Mouse (Mus musculus) stomach, postnatal 0 days (tissue): ENCODE data around the gene Mapt. TPM values are rescaled to one million over a fixed set of nuclear protein-coding genes. Genes with fewer than 3 reads are reported as not detected.
A peak's percentile ranks its signal among the peaks of the same experiment; 100 is the strongest.

Experiments
- ATAC-seq: fragments of 200-750 bp; cut with Nextera tagmentation; 2 replicates; pipeline ENCODE4 v1.8.0; 2017; ENCODE audit not compliant: low FRiP score, low TSS enrichment
- DNase-seq: peaks from one replicate; pipeline ENCODE4 v3.0.0-alpha.2; 2016; ENCODE audit warnings: low spot score
- H3K27ac ChIP-seq: fragments of 300-500 bp; sonication (generic); replicated peaks from 2 replicates; pipeline ENCODE4 v1.5.1; 2014; ENCODE audit warnings: mild to moderate bottlenecking, control low read depth
- H3K27me3 ChIP-seq: fragments of 300-500 bp; sonication (generic); 2 replicates; pipeline ENCODE4 v1.6.1; 2014; ENCODE audit warnings: low read length; ENCODE audit not compliant: control insufficient read depth, insufficient read depth
- H3K36me3 ChIP-seq: fragments of 300-500 bp; sonication (generic); 2 replicates; pipeline ENCODE4 v1.6.1; 2014; ENCODE audit warnings: low read length, mixed read lengths; ENCODE audit not compliant: control insufficient read depth, insufficient read depth
- H3K4me1 ChIP-seq: fragments of 300-500 bp; sonication (generic); replicated peaks from 2 replicates; pipeline ENCODE4 v1.6.1; 2014; ENCODE audit warnings: antibody characterized with exemption; ENCODE audit not compliant: control insufficient read depth, insufficient read depth
- H3K4me2 ChIP-seq: fragments of 300-500 bp; sonication (generic); replicated peaks from 2 replicates; pipeline ENCODE4 v1.6.1; 2014; ENCODE audit warnings: low read depth, mild to moderate bottlenecking, control low read depth, moderate library complexity
- H3K4me3 ChIP-seq: fragments of 300-500 bp; sonication (generic); 2 replicates; pipeline ENCODE4 v1.5.1; 2014; ENCODE audit warnings: low read depth, low read length, control low read depth
- H3K9ac ChIP-seq: fragments of 300-500 bp; sonication (generic); 2 replicates; pipeline ENCODE4 v1.6.1; 2014; ENCODE audit warnings: mild to moderate bottlenecking, low read length, control low read depth, mixed read lengths
- H3K9me3 ChIP-seq: fragments of 300-500 bp; sonication (generic); 2 replicates; pipeline ENCODE4 v1.6.1; 2016; ENCODE audit warnings: low read length; ENCODE audit not compliant: control insufficient read depth
- CTCF ChIP-seq: IDR thresholded peaks from 2 replicates; pipeline ENCODE4 v1.5.1; 2016; ENCODE audit warnings: antibody characterized with exemption, low read depth, mild to moderate bottlenecking, moderate library complexity
- EP300 ChIP-seq: optimal IDR thresholded peaks from 2 replicates; pipeline ENCODE3; 2016; ENCODE audit warnings: antibody characterized with exemption
- WGBS: fragments of 180-500 bp; shearing (Covaris S2); extraction: QIAGEN DNeasy Blood & Tissue Kit; methylation state at CpG from one replicate; pipeline ENCODE4 v1.1.7; 2014; 5-methylcytosine and 5-hydroxymethylcytosine counted together
- polyA plus RNA-seq: library from polyadenylated mRNA; unstranded; fragments of >200 nt; fragmentation: Nextera tagmentation; extraction: Ambion mirVana; gene quantifications from 2 replicates; pipeline ENCODE4 v1.2.1, GENCODE M21; 2015

Gene Mapt
- polyA plus RNA-seq, 1 experiment from 2014 or later, result 8.2 TPM

GRCm38 (mm10) chr11:104327462-104327861, 96.3 kb downstream of the Mapt start:
- DNase-seq, result no peak

GRCm38 (mm10) chr11:104327946-104328345, 96.8 kb downstream of the Mapt start:
- TF ChIP-seq CTCF (no peak), EP300 (no peak)
- no peaks in the 10 kb centered on the region for H3K27me3 ChIP-seq
- 81% methylated on average over 6 of the region's 6 CpGs for WGBS
- H3K4me1 ChIP-seq, result no peaks in the 10 kb centered on the region
- DNase-seq (no peak), ATAC-seq (no peak)
- H3K4me2 ChIP-seq, result no peak overlapping the region
- no peak overlapping the region for H3K9ac ChIP-seq
- no peaks in the 10 kb centered on the region for H3K36me3 ChIP-seq
- H3K27ac ChIP-seq, result no peak overlapping the region
- no peaks in the 10 kb centered on the region for H3K9me3 ChIP-seq
- no peak overlapping the region for H3K4me3 ChIP-seq

More at GRCm38 (mm10) chr11:104327462-104327861, 96.3 kb downstream of the Mapt start:
- no peak for ATAC-seq
- Histone ChIP-seq H3K27me3 (no peaks in the 10 kb centered on the region), H3K27ac (no peak overlapping the region), H3K36me3 (no peaks in the 10 kb centered on the region), H3K4me1 (no peaks in the 10 kb centered on the region), H3K4me3 (no peak overlapping the region), H3K4me2 (no peak overlapping the region), H3K9me3 (no peaks in the 10 kb centered on the region), H3K9ac (no peak overlapping the region)
- 90% methylated on average over 1 of the region's 1 CpGs for WGBS
- no peak for TF ChIP-seq EP300
- TF ChIP-seq CTCF, result no peak

DNA sequence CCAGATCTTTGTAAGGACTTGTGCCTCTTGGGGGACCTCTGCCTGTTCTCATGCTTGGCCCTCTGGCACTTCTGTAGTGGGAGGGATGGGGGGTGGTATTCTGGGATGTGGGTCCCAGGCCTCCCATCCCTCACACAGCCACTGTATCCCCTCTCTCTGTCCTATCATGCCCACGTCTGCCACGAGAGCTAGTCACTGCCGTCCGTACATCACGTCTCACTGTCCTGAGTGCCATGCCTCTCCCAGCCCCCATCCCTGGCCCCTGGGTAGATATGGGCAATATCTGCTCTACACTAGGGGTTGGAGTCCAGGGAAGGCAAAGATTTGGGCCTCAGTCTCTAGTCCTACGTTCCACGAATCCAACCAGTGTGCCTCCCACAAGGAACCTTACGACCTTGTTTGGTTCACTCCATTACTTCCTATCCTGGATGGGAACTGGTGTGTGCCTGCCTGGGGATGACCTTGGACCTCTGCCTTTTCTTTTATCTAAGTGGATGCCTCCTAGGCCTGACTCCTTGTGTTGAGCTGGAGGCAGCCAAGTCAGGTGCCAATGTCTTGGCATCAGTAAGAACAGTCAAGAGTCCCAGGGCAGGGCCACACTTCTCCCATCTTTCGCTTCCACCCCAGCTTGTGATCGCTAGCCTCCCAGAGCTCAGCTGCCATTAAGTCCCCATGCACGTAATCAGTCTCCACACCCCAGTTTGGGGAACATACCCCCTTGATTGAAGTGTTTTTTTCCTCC, 98.2 kb downstream of the Mapt start:
- Histone ChIP-seq H3K27me3 (no peaks in the 10 kb centered on the region), H3K9ac (no peak overlapping the region), H3K4me3 (no peak overlapping the region), H3K36me3 (peaks cover 4% of the 10 kb centered on the region; the same call in 1 of the 2 replicates), H3K27ac (no peak overlapping the region), H3K9me3 (no peaks in the 10 kb centered on the region), H3K4me1 (no peaks in the 10 kb centered on the region), H3K4me2 (no peak overlapping the region)
- WGBS, result 84% methylated on average over 11 of the region's 11 CpGs
- DNase-seq (no peak), ATAC-seq (no peak)
- TF ChIP-seq EP300 (no peak), CTCF (no peak)

DNA sequence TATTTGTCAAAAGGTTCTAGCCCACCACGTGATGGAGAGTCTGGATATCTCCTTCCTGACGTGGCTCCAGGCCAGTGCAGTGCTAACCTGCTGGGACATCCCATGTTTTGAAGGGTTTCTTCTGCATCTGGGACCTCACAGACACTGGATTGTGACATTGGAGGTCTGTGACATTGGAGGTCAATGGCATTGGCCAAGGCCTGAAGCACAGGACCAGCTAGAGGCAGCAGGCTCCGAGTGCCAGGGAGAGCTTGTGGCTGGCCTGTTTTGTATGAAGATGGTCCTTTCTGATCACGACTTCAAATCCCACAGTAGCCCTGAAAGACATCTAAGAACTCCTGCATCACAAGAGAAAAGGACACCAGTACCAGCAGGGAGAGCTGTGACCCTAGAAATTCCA, 99.0 kb downstream of the Mapt start:
- WGBS, result 82% methylated on average over 4 of the region's 4 CpGs
- Histone ChIP-seq H3K4me3 (no peak overlapping the region), H3K27ac (no peak overlapping the region), H3K9ac (no peak overlapping the region), H3K9me3 (no peaks in the 10 kb centered on the region), H3K4me1 (no peaks in the 10 kb centered on the region), H3K4me2 (no peak overlapping the region), H3K36me3 (peaks cover 11% of the 10 kb centered on the region; the same call in 1 of the 2 replicates), H3K27me3 (no peaks in the 10 kb centered on the region)
- ATAC-seq (no peak), DNase-seq (no peak)
- TF ChIP-seq CTCF (0 out of 2 replicates have a peak, but pooled peaks have one; percentile 15), EP300 (no peak)

GRCm38 (mm10) chr11:104331208-104331607, 100.0 kb downstream of the Mapt start:
- Histone ChIP-seq H3K36me3 (peaks cover 18% of the 10 kb centered on the region), H3K4me1 (no peaks in the 10 kb centered on the region), H3K4me3 (no peak overlapping the region), H3K9me3 (no peaks in the 10 kb centered on the region), H3K9ac (no peak overlapping the region), H3K4me2 (no peak overlapping the region), H3K27ac (no peak overlapping the region), H3K27me3 (no peaks in the 10 kb centered on the region)
- DNase-seq (no peak), ATAC-seq (no peak)
- 83% methylated on average over 3 of the region's 3 CpGs for WGBS
- no peak for TF ChIP-seq EP300
- no peak for TF ChIP-seq CTCF

GRCm38 (mm10) chr11:104332105-104332504, 100.9 kb downstream of the Mapt start:
- H3K27me3 ChIP-seq, result no peaks in the 10 kb centered on the region
- H3K27ac ChIP-seq, result no peak overlapping the region
- 81% methylated on average over 5 of the region's 5 CpGs for WGBS
- no peaks in the 10 kb centered on the region for H3K9me3 ChIP-seq
- ATAC-seq (no peak), DNase-seq (no peak)
- TF ChIP-seq EP300, result no peak
- TF ChIP-seq CTCF, result no peak
- H3K4me2 ChIP-seq, result no peak overlapping the region
- H3K4me3 ChIP-seq, result no peak overlapping the region
- H3K36me3 ChIP-seq, result peaks cover 21% of the 10 kb centered on the region
- no peaks in the 10 kb centered on the region for H3K4me1 ChIP-seq
- no peak overlapping the region for H3K9ac ChIP-seq
